Mouse (Mus musculus) spleen, adult 2 months (tissue): Measurements from ENCODE around the gene Cpvl. TPM values are rescaled to one million over a fixed set of nuclear protein-coding genes. Genes with fewer than 3 reads are reported as not detected.

Experiments used
- DNase-seq, 2 experiments: peaks; one replicate each; pipeline versions ENCODE4 v3.0.0 to v3.0.0-alpha.2; 2012 to 2021; ENCODE audit warnings: low spot score in 2 of 2, low read depth in 1 of 2
- H3K27ac ChIP-seq: fragments of 200-500 bp; 2 replicates; pipeline ENCODE4 v1.5.1; 2012; ENCODE audit warnings: low read length, inconsistent platforms; ENCODE audit not compliant: insufficient read depth
- H3K27me3 ChIP-seq: fragments of 200-500 bp; 2 replicates; pipeline ENCODE4 v1.6.1; 2012; ENCODE audit warnings: mild to moderate bottlenecking, moderate library complexity, low read length, inconsistent platforms; ENCODE audit not compliant: control insufficient read depth, insufficient read depth
- H3K36me3 ChIP-seq: fragments of 200-500 bp; 2 replicates; pipeline ENCODE4 v1.6.1; 2012; ENCODE audit warnings: mild to moderate bottlenecking, low read length, inconsistent platforms; ENCODE audit not compliant: control insufficient read depth, insufficient read depth
- H3K4me1 ChIP-seq: fragments of 200-500 bp; 2 replicates; pipeline ENCODE4 v1.6.1; 2011; ENCODE audit warnings: inconsistent platforms; ENCODE audit not compliant: control insufficient read depth, insufficient read depth, insufficient read length
- H3K4me3 ChIP-seq: fragments of 200-500 bp; 2 replicates; pipeline ENCODE4 v1.5.1; 2011; ENCODE audit warnings: mild to moderate bottlenecking, inconsistent platforms; ENCODE audit not compliant: insufficient read depth, insufficient read length; ENCODE audit errors: extremely low read depth
- CTCF ChIP-seq: fragments of 200-500 bp; IDR thresholded peaks from 2 replicates; pipeline ENCODE4 v1.5.1; 2011; ENCODE audit warnings: mild to moderate bottlenecking, inconsistent platforms; ENCODE audit not compliant: insufficient read depth, insufficient read length, insufficient replicate concordance; ENCODE audit errors: extremely low read depth
- POLR2A ChIP-seq: fragments of 200-500 bp; IDR thresholded peaks from 2 replicates; pipeline ENCODE4 v1.6.1; 2011; ENCODE audit warnings: low read depth, low read length, inconsistent platforms
- WGBS: fragments of 180-500 bp; shearing (Covaris S2); methylation state at CpG from one replicate; pipeline ENCODE4 v1.1.7; 2018; 5-methylcytosine and 5-hydroxymethylcytosine counted together
- polyA plus RNA-seq: library from polyadenylated mRNA; depleted of rRNA; stranded (reverse); fragments of >200 nt; gene quantifications from 2 replicates; pipeline ENCODE4 v1.2.3, GENCODE M21; 2012

Cpvl gene
- polyA plus RNA-seq, 1 experiment, result not detected

GRCm38 (mm10) chr6:53920041-53920440, 58.4 kb downstream of the Cpvl start:
- 88% methylated on average over 7 of the region's 7 CpGs for WGBS
- DNase-seq, result no peak

GRCm38 (mm10) chr6:53917026-53917558, 61.4 kb downstream of the Cpvl start:
- no peak for DNase-seq
- Histone ChIP-seq H3K36me3 (no peaks in the 10 kb centered on the region), H3K27ac (no peak overlapping the region), H3K27me3 (no peaks in the 10 kb centered on the region), H3K4me3 (no peak overlapping the region), H3K4me1 (no peaks in the 10 kb centered on the region)
- WGBS, result 93% methylated on average over 6 of the region's 6 CpGs
- TF ChIP-seq CTCF (no peak), POLR2A (no peak)

More at GRCm38 (mm10) chr6:53920041-53920440, 58.4 kb downstream of the Cpvl start:
- TF ChIP-seq CTCF (no peak), POLR2A (no peak)
- Histone ChIP-seq H3K4me1 (no peaks in the 10 kb centered on the region), H3K36me3 (no peaks in the 10 kb centered on the region), H3K4me3 (no peak overlapping the region), H3K27me3 (no peaks in the 10 kb centered on the region), H3K27ac (no peak overlapping the region)

- Histone ChIP-seq H3K4me1 (no peaks in the 10 kb centered on the region), H3K27me3 (no peaks in the 10 kb centered on the region), H3K4me3 (no peak overlapping the region), H3K27ac (no peak overlapping the region), H3K36me3 (no peaks in the 10 kb centered on the region)
- TF ChIP-seq CTCF (no peak), POLR2A (no peak)
- DNase-seq, result no peak
- WGBS, result 84% methylated on average over 3 of the region's 3 CpGs
Measured at GRCm38 (mm10) chr6:53915347-53915746, 63.1 kb downstream of the Cpvl start.

- WGBS, result 67% methylated on average over 7 of the region's 7 CpGs
- Histone ChIP-seq H3K36me3 (no peaks in the 10 kb centered on the region), H3K4me3 (no peak overlapping the region), H3K4me1 (no peaks in the 10 kb centered on the region), H3K27ac (no peak overlapping the region), H3K27me3 (no peaks in the 10 kb centered on the region)
- no peak for DNase-seq
- no peak for TF ChIP-seq CTCF
- no peak for TF ChIP-seq POLR2A
Measured at GRCm38 (mm10) chr6:53913151-53913550, 65.3 kb downstream of the Cpvl start.

GRCm38 (mm10) chr6:53912112-53912782, 66.2 kb downstream of the Cpvl start:
- DNase-seq, result no peak
- 89% methylated on average over 6 of the region's 6 CpGs for WGBS
- Histone ChIP-seq H3K4me3 (no peak overlapping the region), H3K27ac (no peak overlapping the region), H3K4me1 (no peaks in the 10 kb centered on the region), H3K27me3 (no peaks in the 10 kb centered on the region), H3K36me3 (no peaks in the 10 kb centered on the region)
- TF ChIP-seq POLR2A (no peak), CTCF (no peak)

GRCm38 (mm10) chr6:53909986-53910385, 68.5 kb downstream of the Cpvl start:
- no peak for DNase-seq
- TF ChIP-seq CTCF (no peak), POLR2A (no peak)

GRCm38 (mm10) chr6:53909446-53909845, 69.0 kb downstream of the Cpvl start:
- H3K4me3 ChIP-seq, result no peak overlapping the region
- peaks cover 8% of the 10 kb centered on the region for H3K4me1 ChIP-seq
- no peaks in the 10 kb centered on the region for H3K27me3 ChIP-seq
- no peak for DNase-seq
- 71% methylated on average over 5 of the region's 5 CpGs for WGBS
- no peaks in the 10 kb centered on the region for H3K36me3 ChIP-seq
- no peak overlapping the region for H3K27ac ChIP-seq
- TF ChIP-seq CTCF (no peak), POLR2A (no peak)

More at GRCm38 (mm10) chr6:53909986-53910385, 68.5 kb downstream of the Cpvl start:
- no peaks in the 10 kb centered on the region for H3K27me3 ChIP-seq
- no peak overlapping the region for H3K4me3 ChIP-seq
- no peaks in the 10 kb centered on the region for H3K36me3 ChIP-seq
- H3K4me1 ChIP-seq, result peaks cover 8% of the 10 kb centered on the region
- no peak overlapping the region for H3K27ac ChIP-seq
- WGBS, result 72% methylated on average over 3 of the region's 3 CpGs
